Mouse (Mus musculus) forebrain, embryonic 13.5 days (tissue): Measurements from ENCODE around the gene Kcnab1. TPM values are rescaled to one million over a fixed set of nuclear protein-coding genes. Genes with fewer than 3 reads are reported as not detected.

Experiments
- ATAC-seq: fragments of 200-750 bp; cut with Nextera tagmentation; 2 replicates; pipeline ENCODE4 v1.8.0; 2017
- H3K27ac ChIP-seq: fragments of 300-500 bp; sonication (generic); 2 replicates; pipeline ENCODE4 v1.5.1; 2015; ENCODE audit warnings: inconsistent platforms, mild to moderate bottlenecking, moderate library complexity
- H3K27me3 ChIP-seq: fragments of 300-500 bp; sonication (generic); 2 replicates; pipeline ENCODE4 v1.6.1; 2015; ENCODE audit warnings: mild to moderate bottlenecking, inconsistent platforms
- H3K36me3 ChIP-seq: fragments of 300-500 bp; sonication (generic); 2 replicates; pipeline ENCODE4 v1.6.1; 2015; ENCODE audit warnings: mild to moderate bottlenecking, inconsistent platforms; ENCODE audit not compliant: poor library complexity, severe bottlenecking
- H3K4me1 ChIP-seq: fragments of 300-500 bp; sonication (generic); 2 replicates; pipeline ENCODE4 v1.6.1; 2015; ENCODE audit warnings: inconsistent platforms
- H3K4me2 ChIP-seq: fragments of 300-500 bp; sonication (generic); 2 replicates; pipeline ENCODE4 v1.6.1; 2015; ENCODE audit warnings: inconsistent platforms, mild to moderate bottlenecking, moderate library complexity
- H3K4me3 ChIP-seq: fragments of 300-500 bp; sonication (generic); 2 replicates; pipeline ENCODE4 v1.5.1; 2015; ENCODE audit warnings: mild to moderate bottlenecking, inconsistent platforms
- H3K9ac ChIP-seq: fragments of 300-500 bp; sonication (generic); 2 replicates; pipeline ENCODE4 v1.6.1; 2015; ENCODE audit warnings: mild to moderate bottlenecking, inconsistent platforms
- H3K9me3 ChIP-seq: fragments of 300-500 bp; sonication (generic); replicated peaks from 2 replicates; pipeline ENCODE4 v1.6.1; 2016; ENCODE audit warnings: inconsistent platforms
- WGBS: fragments of 180-500 bp; shearing (Covaris S2); methylation state at CpG from one replicate; pipeline ENCODE4 v1.1.7; 2015; 5-methylcytosine and 5-hydroxymethylcytosine counted together
- polyA plus RNA-seq: library from polyadenylated mRNA; unstranded; fragments of >200 nt; fragmentation: Nextera tagmentation; extraction: Ambion mirVana; gene quantifications from 2 replicates; pipeline ENCODE4 v1.2.1, GENCODE M21; 2015

Kcnab1 gene
- polyA plus RNA-seq, 1 experiment from 2014 or later, result 2.8 TPM

- Histone ChIP-seq H3K4me1 (peaks cover 11% of the 10 kb centered on the region; the same call in 1 of the 2 replicates), H3K27me3 (no peaks in the 10 kb centered on the region), H3K4me2 (no peak overlapping the region), H3K27ac (no peak overlapping the region), H3K9me3 (no peaks in the 10 kb centered on the region), H3K36me3 (no peaks in the 10 kb centered on the region), H3K4me3 (no peak overlapping the region), H3K9ac (no peak overlapping the region)
- no peak; the same call in 1 of the 2 replicates for ATAC-seq
- 74% methylated on average over 2 of the region's 2 CpGs for WGBS
Observed at GRCm38 (mm10) chr3:65213725-65214124, 104.5 kb downstream of the Kcnab1 start.

GRCm38 (mm10) chr3:65214635-65215034 lies 105.5 kb downstream of the Kcnab1 start:
- Histone ChIP-seq H3K36me3 (no peaks in the 10 kb centered on the region), H3K4me1 (peaks cover 11% of the 10 kb centered on the region; the same call in 1 of the 2 replicates), H3K9me3 (no peaks in the 10 kb centered on the region), H3K9ac (no peak overlapping the region), H3K27me3 (no peaks in the 10 kb centered on the region), H3K4me2 (no peak overlapping the region), H3K4me3 (no peak overlapping the region), H3K27ac (no peak overlapping the region)
- WGBS, result 79% methylated on average over 2 of the region's 2 CpGs
- no peak for ATAC-seq

GRCm38 (mm10) chr3:65217673-65218579 lies 108.7 kb downstream of the Kcnab1 start:
- Histone ChIP-seq H3K36me3 (no peaks in the 10 kb centered on the region), H3K9ac (no peak overlapping the region), H3K4me1 (peaks cover 11% of the 10 kb centered on the region; the same call in 1 of the 2 replicates), H3K9me3 (no peaks in the 10 kb centered on the region), H3K4me2 (no peak overlapping the region), H3K27ac (no peak overlapping the region), H3K27me3 (no peaks in the 10 kb centered on the region), H3K4me3 (no peak overlapping the region)
- WGBS, result 75% methylated on average over 7 of the region's 7 CpGs
- ATAC-seq, result peak; percentile 57; the same call in 1 of the 2 replicates

- Histone ChIP-seq H3K9ac (no peak overlapping the region), H3K27me3 (no peaks in the 10 kb centered on the region), H3K4me2 (no peak overlapping the region), H3K4me3 (no peak overlapping the region), H3K36me3 (no peaks in the 10 kb centered on the region), H3K9me3 (no peaks in the 10 kb centered on the region), H3K4me1 (peaks cover 11% of the 10 kb centered on the region; the same call in 1 of the 2 replicates), H3K27ac (no peak overlapping the region)
- ATAC-seq, result peak; percentile 48; the same call in 1 of the 2 replicates
Observed at GRCm38 (mm10) chr3:65220287-65220686, 111.1 kb downstream of the Kcnab1 start.

- H3K9ac ChIP-seq, result no peak overlapping the region
- no peaks in the 10 kb centered on the region for H3K4me1 ChIP-seq
- ATAC-seq, result no peak
- no peak overlapping the region for H3K27ac ChIP-seq
- no peaks in the 10 kb centered on the region for H3K9me3 ChIP-seq
- H3K36me3 ChIP-seq, result no peaks in the 10 kb centered on the region
- H3K4me2 ChIP-seq, result no peak overlapping the region
- WGBS, result 94% methylated on average over 2 of the region's 2 CpGs
- no peak overlapping the region for H3K4me3 ChIP-seq
- H3K27me3 ChIP-seq, result no peaks in the 10 kb centered on the region
Observed at GRCm38 (mm10) chr3:65223635-65224034, 114.5 kb downstream of the Kcnab1 start.

- H3K27me3 ChIP-seq, result no peaks in the 10 kb centered on the region
- peaks cover 1% of the 10 kb centered on the region; the same call in 1 of the 2 replicates for H3K9me3 ChIP-seq
- no peaks in the 10 kb centered on the region for H3K4me1 ChIP-seq
- no peak for ATAC-seq
- H3K4me3 ChIP-seq, result no peak overlapping the region
- H3K27ac ChIP-seq, result no peak overlapping the region
- H3K9ac ChIP-seq, result no peak overlapping the region
- H3K4me2 ChIP-seq, result no peak overlapping the region
- H3K36me3 ChIP-seq, result no peaks in the 10 kb centered on the region
- WGBS, result 86% methylated on average over 1 of the region's 1 CpGs
Observed at GRCm38 (mm10) chr3:65230978-65231377, 121.8 kb downstream of the Kcnab1 start.

- Histone ChIP-seq H3K4me2 (no peak overlapping the region), H3K9me3 (peaks cover 7% of the 10 kb centered on the region; the same call in 1 of the 2 replicates), H3K27me3 (no peaks in the 10 kb centered on the region), H3K27ac (no peak overlapping the region), H3K9ac (no peak overlapping the region), H3K4me3 (no peak overlapping the region), H3K4me1 (no peaks in the 10 kb centered on the region), H3K36me3 (no peaks in the 10 kb centered on the region)
- peak; percentile 67; the same call in 1 of the 2 replicates for ATAC-seq
- 85% methylated on average over 11 of the region's 11 CpGs for WGBS
Observed at GRCm38 (mm10) chr3:65231419-65232090, 122.4 kb downstream of the Kcnab1 start.

- no peak overlapping the region for H3K4me2 ChIP-seq
- ATAC-seq, result no peak
- WGBS, result 69% methylated on average over 6 of the region's 6 CpGs
- H3K4me1 ChIP-seq, result no peaks in the 10 kb centered on the region
- no peaks in the 10 kb centered on the region for H3K36me3 ChIP-seq
- no peaks in the 10 kb centered on the region for H3K9me3 ChIP-seq
- H3K27ac ChIP-seq, result no peak overlapping the region
- no peak overlapping the region for H3K4me3 ChIP-seq
- no peaks in the 10 kb centered on the region for H3K27me3 ChIP-seq
- no peak overlapping the region for H3K9ac ChIP-seq
Observed at GRCm38 (mm10) chr3:65249023-65249422, 139.8 kb downstream of the Kcnab1 start.

- Histone ChIP-seq H3K4me2 (no peak overlapping the region), H3K4me3 (no peak overlapping the region), H3K4me1 (no peaks in the 10 kb centered on the region), H3K9ac (no peak overlapping the region), H3K36me3 (no peaks in the 10 kb centered on the region), H3K9me3 (no peaks in the 10 kb centered on the region), H3K27me3 (no peaks in the 10 kb centered on the region), H3K27ac (no peak overlapping the region)
- WGBS, result 90% methylated on average over 4 of the region's 4 CpGs
- ATAC-seq, result no peak
Observed at GRCm38 (mm10) chr3:65260521-65260920, 151.3 kb downstream of the Kcnab1 start.

GRCm38 (mm10) chr3:65262506-65263422 lies 153.6 kb downstream of the Kcnab1 start:
- Histone ChIP-seq H3K27ac (no peak overlapping the region), H3K9ac (no peak overlapping the region), H3K36me3 (no peaks in the 10 kb centered on the region), H3K4me1 (no peaks in the 10 kb centered on the region), H3K27me3 (no peaks in the 10 kb centered on the region), H3K9me3 (no peaks in the 10 kb centered on the region), H3K4me3 (no peak overlapping the region), H3K4me2 (no peak overlapping the region)
- ATAC-seq, result no peak
- 86% methylated on average over 12 of the region's 12 CpGs for WGBS

GRCm38 (mm10) chr3:65273317-65273716 lies 164.1 kb downstream of the Kcnab1 start:
- H3K4me3 ChIP-seq, result no peak overlapping the region
- H3K4me2 ChIP-seq, result no peak overlapping the region
- no peaks in the 10 kb centered on the region for H3K27me3 ChIP-seq
- ATAC-seq, result no peak
- H3K27ac ChIP-seq, result no peak overlapping the region
- H3K9ac ChIP-seq, result no peak overlapping the region
- H3K36me3 ChIP-seq, result no peaks in the 10 kb centered on the region
- no peaks in the 10 kb centered on the region for H3K4me1 ChIP-seq
- WGBS, result 63% methylated on average over 1 of the region's 1 CpGs
- no peaks in the 10 kb centered on the region for H3K9me3 ChIP-seq
